Mouse (Mus musculus) brain, embryonic 18.5 days (tissue): ENCODE results near the gene Elp4.

Experiments used
- DNase-seq: peaks from one replicate; pipeline ENCODE4 v3.0.0-alpha.2; 2012; ENCODE audit warnings: low read depth, low spot score

The Elp4 gene

DNA sequence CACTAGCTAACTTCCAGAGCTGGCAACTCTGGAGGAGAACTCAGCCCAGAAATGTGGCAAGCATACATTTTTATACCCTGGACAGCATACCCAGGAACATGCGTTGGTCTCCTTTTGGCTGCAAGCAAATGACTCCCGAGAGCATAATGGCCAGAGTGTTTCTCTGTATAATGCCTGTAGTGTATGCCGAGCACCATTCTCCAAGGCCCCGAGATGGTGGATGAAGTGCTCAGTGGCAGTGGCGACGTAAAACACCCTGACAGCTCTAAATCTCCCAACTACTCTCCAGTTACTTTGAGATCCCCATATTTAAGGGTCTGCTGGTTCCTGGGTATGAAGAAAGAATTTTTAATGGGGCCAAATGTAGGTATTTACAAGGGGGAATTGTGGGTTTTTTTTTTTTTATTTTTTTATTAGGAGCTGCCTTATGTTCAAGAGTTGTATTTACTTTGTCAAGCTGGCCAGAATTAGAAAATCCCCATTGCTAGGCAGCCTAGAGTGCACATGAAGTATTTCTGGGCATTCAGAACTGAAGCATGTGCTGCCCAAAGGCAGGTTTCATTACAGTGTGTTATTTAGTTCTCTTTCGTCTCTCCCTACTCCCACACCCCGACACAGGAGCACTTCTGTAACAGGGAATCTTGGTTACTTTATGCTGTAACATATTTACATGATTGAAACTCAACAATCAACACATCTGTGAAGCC is 188.8 kb downstream of the Elp4 start:
- no peak for DNase-seq

GRCm38 (mm10) chr2:105710511-105710910 is 193.9 kb downstream of the Elp4 start:
- no peak for DNase-seq

DNA sequence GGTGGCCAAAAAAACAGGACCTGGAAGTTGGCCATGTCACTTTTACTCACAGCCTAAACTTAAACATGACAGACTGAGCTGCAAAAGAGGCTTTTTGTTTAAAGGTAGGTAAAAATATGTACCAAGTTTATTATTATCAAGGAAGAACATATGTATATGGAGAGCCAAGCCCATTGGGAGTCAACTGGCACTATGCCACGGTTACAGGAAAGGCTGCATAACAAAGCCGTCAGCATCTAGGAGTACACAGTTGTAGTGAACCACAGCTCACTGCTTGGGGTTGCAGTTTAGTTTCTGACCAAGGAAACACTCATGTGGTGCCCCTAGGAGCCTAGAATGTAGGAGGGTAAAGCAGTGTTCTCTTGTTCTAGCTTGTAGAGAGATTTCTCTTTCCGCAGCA is 195.2 kb downstream of the Elp4 start:
- DNase-seq = no peak

- DNase-seq = no peak
Measured at GRCm38 (mm10) chr2:105705320-105705719, 199.0 kb downstream of the Elp4 start.

DNA sequence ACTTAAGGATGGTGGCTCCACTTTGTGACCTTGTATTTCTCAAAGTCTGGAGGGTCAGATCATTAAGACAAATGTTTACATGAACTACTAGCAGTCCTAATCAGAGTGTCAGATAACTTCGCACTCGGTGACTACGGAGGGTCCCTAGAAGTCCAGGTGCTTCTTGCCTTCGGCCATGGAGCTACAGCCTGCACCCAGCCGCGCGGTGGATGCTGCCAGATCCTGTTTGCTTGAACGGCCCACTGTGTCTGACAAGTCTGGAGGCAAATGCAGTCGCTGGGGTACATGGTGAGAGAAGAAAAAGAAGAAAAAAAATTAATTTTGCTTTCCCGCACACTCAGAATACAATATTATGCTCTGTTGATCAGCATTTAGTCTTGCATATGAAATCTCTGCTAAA is 201.8 kb downstream of the Elp4 start:
- DNase-seq = no peak

DNA sequence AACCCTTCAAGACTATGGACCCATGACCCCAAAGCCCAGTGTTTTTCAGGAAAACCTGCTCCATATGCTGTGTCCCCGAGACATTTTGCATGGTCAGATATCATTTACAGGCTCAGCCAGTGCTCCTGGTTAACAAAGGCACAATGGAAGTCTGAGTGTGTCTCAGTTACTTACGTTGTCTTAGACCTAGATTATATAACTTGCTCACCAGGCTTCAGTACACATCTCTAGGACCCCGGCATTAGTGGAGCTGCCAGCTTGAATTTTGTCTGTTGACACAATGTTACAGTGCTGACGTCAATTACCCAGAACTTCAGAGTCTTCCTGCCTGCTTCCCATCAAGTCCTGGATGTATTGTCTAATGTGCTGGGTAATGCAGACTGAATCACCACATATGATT is 202.6 kb downstream of the Elp4 start:
- DNase-seq = no peak

- no peak for DNase-seq
Measured at GRCm38 (mm10) chr2:105698631-105699030, 205.7 kb downstream of the Elp4 start.

GRCm38 (mm10) chr2:105697741-105698140 is 206.6 kb downstream of the Elp4 start:
- DNase-seq = no peak

GRCm38 (mm10) chr2:105691296-105691695 is 213.1 kb downstream of the Elp4 start:
- no peak for DNase-seq

GRCm38 (mm10) chr2:105689771-105690639 is 214.4 kb downstream of the Elp4 start:
- no peak for DNase-seq

DNA sequence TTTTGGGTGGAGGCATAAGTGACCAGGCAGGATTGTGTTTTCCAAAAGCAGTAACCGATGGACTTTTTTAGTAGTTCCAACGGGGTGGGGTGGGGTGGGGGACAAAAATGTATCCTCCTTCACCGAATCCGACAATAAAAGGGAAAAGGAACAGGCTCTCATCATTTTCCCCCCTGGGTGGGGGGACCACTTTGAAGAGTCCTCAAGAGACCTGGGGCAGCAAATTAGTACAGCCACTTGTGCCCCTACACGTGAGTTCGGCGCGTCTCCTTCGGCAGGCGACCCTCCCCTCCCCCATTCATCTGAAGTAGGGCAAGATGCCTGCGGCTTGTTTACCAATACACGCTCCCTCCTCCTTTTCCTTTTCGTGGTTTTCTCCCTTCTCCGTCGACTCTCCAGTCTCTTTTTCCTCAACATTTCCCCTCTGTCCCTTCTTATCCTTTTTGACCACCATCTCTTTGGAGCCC is 215.0 kb downstream of the Elp4 start:
- DNase-seq = no peak

DNA sequence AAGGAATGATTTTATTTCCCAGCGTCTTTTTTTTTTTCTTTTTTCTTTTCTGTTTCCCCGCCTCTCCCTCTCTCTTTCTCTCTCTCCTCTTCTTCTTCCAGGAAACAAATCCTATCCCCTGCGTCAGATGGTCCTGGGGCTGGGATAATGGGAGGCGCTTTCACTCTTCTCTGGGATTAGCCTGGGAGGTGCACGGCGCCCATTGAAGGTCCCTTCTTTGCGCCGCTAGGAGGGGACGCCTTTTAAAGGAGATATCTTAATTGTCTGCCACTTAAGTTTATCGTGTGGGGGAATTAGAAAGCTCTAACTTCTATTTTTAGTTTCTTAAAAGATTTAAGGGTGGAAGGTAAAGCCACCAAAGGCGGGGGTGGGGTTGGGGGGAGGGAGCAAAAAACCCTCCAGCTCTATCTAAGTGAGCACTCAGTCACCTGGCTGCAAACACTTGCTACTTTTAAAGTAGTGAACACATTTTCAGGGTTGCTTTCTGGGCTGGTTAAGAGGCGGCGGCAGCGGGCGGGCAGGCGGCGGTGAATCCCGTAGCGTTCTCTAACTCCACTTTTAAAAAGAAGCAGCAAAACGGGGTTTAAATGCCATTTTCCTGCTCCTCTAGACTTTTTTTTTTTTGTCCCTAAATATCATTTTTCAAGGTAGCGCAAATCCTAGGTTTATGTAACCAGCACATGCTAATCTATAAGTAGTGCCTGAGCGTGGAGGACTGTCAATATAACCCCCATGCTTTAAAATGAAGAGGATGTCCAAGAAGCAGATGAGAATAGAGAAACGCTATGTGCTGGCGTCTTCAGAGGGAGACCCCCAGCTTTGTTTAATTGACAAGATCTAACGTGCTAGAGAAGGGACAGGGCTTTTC is 215.7 kb downstream of the Elp4 start:
- no peak for DNase-seq

- DNase-seq = no peak
Measured at GRCm38 (mm10) chr2:105688011-105688410, 216.4 kb downstream of the Elp4 start.

- no peak for DNase-seq
Measured at GRCm38 (mm10) chr2:105687317-105687991, 216.9 kb downstream of the Elp4 start.

DNA sequence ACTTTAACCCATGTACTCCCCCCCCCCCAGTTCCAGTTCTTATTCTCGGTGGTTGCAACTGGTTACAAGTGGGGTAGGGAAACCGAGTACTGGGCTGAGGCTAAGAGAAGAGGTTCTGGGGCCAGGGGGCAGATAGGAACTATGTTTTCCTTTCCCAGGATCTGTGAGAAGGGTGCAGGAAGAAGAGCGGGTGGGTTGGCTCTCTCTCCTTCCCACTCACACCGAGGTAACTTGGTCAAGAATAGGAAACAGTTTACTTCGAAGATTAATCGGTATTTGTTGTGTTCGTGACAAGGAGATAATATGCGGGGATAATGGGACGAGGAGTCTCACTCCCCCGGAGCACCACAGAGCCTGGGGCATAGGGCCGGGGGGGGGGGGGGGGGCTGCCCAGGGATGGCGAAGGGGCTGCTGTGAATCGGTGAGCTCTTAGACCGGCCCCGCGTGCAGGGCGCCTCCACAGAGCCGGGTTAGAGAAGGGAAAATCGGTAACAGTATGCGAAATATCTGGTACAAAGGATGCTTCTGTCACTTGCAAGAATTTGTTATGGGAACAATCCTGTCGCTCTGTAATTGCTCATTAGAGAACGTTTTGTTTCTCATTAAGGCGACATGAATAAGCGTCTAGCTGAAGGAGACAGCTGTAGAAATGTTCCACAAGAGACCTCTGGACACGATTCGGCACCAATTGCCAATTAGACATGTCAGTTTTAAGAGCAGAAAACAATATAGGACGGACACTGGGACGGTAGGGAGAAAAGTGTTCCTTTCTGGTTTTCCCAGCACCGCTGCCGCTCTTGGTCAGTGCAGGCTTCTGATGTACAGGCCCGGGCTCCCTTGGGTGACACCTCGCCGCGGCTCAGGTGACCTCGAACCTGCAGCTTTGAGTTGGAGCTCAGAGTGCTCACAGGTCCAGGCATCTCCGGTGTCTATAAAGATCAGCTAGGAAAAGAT is 217.7 kb downstream of the Elp4 start:
- no peak for DNase-seq

DNA sequence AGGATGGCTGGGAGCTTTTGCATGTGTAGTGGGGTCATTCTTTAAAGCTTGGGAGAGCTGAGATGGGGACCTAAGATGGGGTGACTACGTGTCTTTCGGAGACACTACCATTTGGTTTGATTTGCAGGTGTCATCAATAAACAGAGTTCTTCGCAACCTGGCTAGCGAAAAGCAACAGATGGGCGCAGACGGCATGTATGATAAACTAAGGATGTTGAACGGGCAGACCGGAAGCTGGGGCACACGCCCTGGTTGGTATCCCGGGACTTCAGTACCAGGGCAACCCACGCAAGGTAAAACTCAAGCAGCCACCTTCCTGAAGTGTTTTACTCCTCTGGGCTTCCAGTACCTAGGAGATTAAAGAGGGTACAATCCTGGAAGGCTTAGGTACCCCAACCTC is 218.7 kb downstream of the Elp4 start:
- DNase-seq = no peak

GRCm38 (mm10) chr2:105684991-105685650 is 219.2 kb downstream of the Elp4 start:
- no peak for DNase-seq

GRCm38 (mm10) chr2:105683771-105684410 is 220.5 kb downstream of the Elp4 start:
- no peak for DNase-seq
